Mouse (Mus musculus) neural tube, embryonic 10.5 days (tissue): ENCODE data around the gene Nt5dc2.

Experiments used
- DNase-seq: peaks from one replicate; pipeline ENCODE4 v3.0.0-alpha.2; 2017; ENCODE audit warnings: low spot score; ENCODE audit errors: extremely low spot score

The Nt5dc2 gene

DNA sequence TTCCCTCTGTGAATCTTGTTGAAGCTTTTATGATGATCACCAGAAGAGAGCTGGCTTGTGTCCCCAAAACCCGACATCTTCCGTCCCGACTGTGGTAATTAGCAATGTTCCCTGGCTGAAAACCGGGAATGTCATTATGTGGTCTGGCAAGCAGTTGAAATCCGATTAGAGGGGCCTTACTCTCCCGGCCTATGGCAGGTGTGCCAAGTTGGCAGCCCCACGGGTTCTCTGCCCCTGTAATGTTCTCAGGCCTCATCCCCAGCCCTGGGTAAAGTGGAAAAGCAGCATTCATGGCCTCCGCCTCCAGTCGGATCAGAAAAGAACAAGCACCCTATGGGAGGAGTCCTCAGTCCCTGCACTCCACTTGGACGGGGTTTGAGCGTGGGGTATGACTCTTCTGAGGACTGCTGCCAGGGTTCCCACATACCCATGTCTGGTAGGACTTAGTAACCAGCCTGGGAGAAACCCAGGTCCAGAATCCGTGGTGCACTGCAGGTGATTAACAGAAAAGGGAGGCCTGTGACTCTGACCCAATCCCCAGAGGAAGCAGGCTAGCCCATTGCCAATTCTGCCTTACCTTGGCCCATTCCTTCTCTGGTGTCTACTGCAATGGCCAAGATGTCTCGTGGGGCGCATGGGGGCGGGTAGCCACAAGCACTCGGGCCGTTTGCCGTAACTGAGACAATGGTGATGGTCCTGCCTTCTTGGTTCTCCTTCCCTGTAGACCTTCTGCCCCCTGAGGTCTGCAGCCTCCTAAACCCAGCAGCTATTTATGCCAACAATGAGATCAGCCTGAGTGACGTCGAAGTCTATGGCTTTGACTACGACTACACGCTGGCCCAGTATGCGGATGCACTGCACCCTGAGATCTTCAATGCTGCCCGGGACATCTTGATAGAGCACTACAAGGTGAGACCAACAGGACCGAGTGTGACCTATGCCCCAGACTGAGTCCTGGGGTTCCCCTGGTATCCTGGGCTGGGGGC lies 3.5 kb downstream of the Nt5dc2 start:
- no peak for DNase-seq

DNA sequence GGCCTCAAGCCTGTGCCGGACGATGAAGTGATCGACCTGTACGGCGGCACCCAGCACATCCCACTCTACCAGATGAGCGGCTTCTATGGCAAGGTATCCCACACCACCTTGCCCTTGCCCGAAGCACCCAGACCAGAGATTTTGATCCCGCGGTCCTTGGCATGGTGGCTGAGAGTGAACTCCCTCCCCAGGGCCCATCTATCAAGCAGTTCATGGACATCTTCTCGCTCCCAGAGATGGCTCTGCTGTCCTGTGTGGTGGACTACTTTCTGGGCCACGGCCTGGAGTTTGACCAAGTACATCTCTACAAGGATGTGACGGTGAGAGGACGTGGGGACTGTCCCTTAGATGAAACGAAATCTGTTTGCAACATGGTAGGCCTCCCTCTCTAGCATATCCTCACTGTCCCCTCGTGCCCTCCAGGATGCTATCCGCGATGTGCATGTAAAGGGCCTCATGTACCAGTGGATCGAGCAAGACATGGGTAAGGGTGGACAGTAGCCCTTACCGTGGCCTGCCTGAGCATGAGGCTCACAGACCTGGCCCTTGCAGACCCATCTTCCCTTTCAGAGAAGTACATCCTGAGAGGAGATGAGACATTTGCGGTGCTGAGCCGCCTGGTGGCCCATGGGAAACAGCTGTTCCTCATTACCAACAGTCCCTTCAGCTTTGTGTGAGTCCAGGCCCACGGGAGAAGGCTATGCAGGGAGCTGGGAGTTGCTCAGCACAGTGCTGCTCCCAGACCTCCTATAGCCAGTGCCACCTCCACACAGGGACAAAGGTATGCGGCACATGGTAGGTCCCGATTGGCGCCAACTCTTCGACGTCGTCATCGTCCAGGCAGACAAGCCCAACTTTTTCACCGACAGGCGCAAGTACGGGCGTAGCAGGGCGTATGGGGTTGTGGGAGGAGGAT lies 4.9 kb downstream of the Nt5dc2 start:
- DNase-seq = no peak

DNA sequence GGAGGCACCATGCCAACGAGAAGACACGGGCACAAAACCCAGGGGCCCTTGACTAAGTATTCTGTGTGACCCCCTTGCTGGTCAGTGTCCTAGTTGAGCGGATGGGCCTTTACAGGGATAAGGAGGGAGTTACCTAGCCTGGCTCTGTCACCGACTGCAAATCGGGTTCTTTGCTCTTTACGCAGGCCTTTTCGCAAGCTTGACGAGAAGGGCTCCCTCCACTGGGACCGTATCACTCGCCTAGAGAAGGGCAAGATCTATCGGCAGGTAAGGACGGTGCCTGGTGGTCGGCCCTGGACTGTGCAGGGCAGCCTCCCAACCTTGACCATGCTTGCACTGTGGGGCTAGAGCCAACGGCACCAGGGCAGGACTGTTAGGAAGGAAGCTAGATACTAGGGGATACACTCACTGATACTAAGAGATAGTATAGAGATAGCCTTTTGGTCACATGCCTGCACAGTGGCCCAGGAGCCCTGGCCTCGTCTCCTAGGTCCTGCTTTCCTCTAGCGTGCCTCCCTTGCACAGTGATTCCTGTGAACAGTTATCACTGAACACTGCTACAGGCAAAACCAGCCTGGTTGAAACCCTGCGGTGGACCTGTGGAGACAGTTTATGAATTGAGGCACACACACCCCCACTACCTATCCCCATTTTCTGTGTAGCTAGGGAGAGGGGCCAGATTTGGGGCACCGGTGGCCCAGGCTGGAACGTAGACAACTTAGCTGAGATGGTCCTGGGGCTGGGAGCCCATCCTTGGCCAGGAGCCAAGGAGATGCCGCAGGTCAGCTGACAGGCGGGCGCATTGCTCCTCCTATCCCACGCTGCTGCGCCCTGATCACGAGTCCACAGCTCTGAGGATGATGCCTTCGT lies 5.8 kb downstream of the Nt5dc2 start:
- DNase-seq = no peak

DNA sequence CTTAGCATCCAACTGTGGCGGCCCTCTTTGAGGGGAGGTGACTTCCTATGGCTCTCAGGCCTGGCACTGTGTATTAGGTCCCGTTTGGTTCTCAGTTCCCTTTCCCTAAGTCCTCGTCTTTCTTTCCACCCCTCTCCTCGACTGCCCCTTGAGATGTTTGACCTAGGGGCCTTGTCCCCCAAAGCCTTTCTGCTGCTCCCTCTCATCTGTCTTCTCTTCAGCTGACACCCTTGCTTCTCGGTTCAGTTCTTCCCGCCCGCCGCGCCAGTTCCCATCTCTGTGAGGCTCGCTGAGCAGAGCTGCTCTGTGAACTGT lies 6.4 kb downstream of the Nt5dc2 start:
- DNase-seq = no peak

DNA sequence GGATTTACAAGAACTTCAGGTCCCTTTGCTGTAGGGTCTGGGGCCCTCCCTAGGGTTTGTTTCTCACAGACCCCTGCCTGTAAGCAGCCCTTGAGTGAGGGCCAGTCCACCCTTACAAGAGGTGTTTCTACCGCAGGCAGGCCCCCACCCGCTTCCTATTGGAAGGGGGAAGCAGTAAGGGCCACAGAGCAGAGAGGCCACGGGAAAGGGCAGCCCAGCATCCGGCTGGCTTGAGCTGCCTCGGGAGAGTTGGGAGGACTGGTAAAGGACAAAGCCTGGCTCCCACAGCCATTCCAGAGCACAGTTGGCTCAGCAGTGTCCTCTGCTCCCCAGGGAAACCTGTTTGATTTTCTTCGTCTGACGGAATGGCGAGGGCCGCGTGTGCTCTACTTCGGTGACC lies 6.9 kb downstream of the Nt5dc2 start:
- DNase-seq = no peak

DNA sequence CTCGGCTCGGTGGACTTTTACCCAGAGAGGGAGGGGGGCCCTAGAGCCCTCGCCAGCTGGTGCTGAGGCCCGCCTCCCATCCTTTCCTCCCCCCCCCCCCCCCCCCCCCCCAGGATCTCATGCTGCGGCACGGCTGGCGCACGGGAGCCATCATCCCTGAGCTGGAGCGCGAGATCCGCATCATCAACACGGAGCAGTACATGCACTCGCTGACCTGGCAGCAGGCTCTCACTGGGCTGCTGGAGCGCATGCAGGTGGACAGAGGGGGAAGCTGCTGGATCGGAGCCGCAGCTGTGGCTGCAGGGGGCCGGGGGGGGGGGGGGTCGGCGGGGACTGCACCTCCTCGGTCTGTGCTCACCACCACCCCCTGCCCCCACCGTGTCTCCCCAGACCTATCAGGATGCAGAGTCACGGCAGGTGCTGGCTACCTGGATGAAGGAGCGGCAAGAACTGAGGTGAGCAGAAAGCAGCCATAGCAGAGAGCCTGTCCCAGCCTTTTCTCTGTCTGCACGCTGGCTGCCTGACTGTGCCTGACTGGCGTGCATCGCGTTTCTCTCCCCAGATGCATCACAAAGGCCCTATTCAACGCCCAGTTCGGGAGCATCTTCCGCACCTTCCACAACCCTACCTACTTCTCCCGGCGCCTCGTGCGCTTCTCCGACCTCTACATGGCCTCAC lies 7.5 kb downstream of the Nt5dc2 start:
- DNase-seq = no peak

DNA sequence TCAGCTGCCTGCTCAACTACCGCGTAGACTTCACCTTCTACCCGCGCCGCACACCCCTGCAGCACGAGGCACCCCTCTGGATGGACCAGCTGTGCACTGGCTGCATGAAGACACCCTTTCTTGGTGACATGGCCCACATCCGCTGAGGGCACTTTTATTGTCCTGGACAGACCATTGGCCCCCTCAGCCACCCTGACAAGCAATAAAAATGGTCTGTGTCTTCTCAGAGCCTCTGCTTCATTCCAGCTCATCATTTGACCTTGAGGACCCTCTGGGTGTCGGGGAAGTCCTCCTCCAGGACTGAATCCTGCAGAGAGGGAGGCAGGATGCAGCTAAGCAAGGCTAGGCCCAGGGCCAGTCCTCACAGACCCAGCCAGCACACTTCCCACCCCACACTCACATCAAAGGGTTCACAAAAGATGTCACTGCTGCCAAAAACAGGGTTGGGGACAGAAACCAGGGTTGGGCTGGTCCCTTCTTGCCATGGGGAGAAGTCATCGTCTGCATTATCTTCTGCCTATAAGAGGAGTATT lies 8.1 kb downstream of the Nt5dc2 start:
- no peak for DNase-seq

DNA sequence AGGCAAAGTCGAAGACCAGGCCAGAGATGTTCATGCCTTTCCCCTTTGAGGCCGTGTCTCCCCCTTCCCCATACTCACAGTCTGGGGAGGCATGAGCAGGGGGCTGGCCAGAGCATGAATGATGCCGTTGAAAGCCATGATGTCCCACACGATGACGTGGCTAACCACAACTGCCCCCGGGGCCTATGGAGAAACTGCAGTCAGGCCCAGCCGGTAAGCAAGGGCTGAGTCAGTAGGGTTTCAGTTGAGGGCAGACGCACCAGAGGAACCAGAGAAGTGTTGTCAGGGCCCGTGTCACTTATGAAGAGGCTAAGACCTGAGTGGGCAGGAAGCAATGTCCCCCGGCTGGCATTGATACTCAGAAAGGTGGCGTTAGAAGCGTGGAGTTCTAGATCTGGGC lies 8.8 kb downstream of the Nt5dc2 start:
- DNase-seq = no peak

DNA sequence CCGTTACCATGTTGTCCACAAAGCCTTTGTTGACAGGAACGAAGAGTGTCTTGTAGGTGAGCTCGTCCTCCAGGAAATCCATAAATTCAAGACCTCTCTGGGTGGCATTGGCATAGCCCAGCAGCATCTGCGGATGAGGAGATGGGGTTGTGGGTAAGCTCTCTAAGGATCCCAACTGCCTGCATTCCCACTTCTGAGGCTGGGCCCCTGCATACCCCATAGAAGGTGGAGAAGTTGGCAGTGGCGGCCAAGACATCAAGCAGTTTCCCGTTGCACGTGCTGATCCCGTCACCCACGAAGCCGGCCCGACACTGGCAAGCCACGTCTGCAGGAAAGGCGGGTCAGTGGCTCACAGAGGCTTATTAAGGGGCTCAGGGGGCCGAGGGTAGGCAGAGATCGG lies 9.3 kb downstream of the Nt5dc2 start:
- no peak for DNase-seq

DNA sequence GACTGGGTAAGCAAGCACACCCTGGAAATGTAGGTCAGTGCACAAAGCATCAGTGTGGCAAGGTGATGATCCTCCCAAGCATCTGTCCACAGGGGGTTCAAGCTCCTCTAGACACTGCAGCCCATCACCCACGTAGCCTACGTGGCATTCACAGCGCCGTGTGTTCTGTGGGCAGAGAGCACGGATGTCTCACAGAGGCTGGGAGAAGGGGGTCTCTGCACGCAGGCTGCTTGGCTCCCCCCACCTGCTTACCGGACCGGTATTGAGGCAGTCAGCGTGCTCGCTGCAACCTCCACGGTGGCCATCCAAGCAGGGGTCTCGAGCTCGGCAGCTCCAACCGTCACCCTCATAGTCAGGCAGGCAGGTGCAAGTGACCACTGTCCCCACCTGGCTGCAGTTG lies 10.2 kb downstream of the Nt5dc2 start:
- no peak for DNase-seq

DNA sequence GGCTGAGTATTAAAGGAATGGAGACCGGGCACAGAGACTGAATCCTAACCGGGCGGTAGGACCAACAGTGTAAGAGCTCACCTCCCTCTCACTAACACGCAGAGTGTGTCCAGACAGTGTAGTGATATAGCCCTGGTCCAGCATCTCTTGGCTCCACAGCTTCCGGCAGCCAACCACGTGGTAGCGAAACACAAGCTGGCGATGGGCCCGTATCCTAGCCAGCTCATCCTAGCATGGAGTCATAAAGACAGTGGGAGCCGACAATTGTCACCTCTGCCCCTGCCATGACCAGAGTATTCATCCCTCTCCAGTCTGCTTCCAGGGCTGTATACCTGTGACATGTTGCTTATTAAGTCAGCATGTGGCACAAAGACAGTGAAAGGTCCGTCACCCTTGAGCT lies 14.8 kb downstream of the Nt5dc2 start:
- no peak for DNase-seq

DNA sequence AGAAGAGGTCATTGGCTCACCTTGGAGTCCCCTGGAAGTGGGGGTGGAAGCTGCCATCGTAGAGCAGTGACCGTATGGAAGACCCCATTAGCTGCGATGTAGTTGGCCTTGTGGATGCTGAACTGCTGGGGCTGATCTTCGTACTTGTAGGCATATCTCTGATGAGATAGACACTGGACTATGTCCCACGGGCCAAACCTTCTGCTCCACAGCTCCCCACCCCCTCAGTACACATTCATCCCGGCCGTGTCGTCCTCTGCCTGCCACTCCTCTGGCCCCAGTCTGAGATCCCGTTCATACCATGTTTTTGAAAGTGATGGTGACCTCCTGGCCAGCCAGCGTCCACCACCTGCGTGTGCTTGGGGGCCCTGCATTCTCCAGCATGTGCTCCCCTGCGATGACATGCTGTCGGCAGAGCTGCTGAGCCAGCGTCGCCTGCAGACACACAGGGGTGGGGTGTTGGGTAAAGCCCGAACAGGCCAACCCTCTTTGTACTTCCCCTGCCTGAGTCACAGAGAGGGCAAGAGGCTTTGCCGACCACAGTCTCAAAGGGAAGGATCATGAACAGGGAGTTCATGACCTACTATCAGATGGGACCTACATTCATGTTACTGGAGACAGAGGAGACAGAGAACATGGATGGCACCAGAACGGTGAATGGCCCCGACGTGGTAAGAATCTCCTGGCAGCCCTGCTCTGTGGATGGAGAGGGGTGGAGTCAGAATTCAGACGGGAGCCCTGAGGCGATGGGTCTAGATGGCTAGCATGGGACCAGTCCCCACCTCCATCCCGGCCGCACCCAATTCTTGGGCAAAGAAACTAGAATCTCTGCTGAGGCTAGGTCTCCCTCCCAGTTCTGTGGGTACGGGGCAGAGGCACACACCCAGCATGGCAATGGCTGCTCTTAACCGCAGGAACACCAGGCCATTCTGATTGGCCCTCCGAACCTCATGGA lies 29.6 kb downstream of the Nt5dc2 start:
- no peak for DNase-seq

DNA sequence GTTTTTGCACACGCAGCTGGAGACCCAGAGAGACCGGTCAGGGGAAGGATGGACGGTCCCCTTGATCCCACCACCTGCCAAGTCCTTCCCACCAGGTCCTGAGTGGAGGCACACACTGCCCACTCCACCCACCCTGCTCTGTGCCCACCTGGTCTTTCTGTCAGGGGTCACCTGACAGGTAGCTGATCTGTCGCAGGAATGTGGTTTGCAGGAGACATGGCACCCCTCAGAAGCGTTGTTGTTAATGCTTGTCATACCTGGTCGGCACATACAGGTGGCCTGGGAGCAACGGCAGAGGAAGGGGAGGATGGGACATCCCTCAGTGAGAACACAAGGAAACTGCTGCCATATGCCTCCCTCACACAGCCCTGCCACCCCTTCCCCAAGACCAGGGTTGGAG lies 30.3 kb downstream of the Nt5dc2 start:
- DNase-seq = no peak

DNA sequence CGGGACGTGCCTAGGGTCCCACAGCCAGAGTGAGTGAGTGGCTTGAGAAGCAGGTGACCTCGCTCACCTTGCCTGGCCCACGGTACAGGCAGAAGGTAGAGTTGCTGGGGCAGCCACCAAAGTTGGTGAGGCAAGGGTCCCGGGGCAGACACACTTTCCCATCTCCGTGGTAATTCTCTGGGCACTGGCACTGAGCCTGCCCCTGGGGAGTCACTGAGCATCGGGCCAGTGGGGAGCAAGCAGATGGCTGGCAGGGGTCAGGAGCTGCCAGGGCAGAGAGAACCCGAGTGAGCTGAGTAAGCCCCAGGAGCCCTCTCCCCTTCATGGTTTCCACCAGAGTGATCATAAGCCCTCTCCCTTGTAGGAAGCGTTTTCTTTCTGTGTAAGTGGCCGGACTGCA lies 30.8 kb downstream of the Nt5dc2 start:
- DNase-seq = no peak

DNA sequence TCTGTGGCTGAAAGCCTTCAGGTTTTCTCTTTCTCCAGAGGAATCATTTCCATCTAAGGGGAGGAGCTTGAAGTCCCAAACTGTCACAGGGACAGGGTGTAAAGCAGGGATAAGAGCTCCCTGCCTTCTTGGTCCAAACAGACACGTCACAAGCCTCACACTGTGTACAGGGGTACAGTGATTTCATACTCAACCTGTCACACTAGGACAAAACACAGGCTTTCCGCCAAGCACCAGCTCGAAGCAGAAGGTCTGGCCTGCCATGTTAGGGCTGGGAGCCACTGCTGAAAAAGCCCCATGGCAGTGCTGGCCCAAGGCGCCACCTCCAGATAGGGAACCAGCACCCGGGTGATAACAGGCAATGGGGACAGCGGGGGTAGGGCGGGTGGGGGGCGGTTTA lies 33.2 kb downstream of the Nt5dc2 start:
- DNase-seq = no peak

DNA sequence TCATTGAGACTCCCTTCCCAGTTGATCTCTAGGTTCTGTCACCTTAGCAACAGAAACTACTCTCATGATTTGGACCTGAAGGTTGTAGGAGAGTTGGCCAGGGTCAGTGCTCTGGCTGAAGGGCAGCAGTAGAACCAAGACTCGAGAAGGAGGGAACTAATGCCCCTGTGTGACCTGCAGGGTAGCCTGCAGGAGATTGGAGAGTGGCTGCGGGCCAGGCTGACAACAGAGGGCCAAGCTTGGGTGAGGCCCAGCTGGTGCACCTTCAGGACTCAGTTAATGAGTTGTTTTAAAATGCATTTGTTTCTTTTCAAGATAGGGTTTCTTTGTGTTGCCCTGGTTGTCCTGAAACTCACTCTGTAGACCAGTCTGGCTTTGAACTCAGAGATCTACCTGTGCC lies 34.2 kb downstream of the Nt5dc2 start:
- no peak for DNase-seq

DNA sequence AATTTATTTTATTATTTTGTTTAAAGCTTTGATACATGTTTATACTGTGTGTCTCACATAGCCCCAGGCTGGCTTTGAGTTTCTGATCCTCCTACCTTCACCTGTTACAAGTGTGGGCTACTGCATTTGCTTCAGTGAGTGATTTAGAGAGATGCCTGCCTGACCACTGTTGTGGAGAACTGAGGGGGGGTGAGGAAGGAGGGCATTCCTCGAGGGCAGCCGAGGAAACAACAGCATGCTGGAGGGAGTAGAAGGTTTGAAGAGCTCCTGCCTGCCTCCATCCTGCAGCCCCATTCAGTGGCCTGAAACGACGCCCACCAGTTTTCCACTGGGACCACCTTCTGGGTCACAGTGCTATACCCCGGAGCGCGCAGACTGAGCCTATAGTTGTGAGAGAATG lies 34.6 kb downstream of the Nt5dc2 start:
- no peak for DNase-seq

DNA sequence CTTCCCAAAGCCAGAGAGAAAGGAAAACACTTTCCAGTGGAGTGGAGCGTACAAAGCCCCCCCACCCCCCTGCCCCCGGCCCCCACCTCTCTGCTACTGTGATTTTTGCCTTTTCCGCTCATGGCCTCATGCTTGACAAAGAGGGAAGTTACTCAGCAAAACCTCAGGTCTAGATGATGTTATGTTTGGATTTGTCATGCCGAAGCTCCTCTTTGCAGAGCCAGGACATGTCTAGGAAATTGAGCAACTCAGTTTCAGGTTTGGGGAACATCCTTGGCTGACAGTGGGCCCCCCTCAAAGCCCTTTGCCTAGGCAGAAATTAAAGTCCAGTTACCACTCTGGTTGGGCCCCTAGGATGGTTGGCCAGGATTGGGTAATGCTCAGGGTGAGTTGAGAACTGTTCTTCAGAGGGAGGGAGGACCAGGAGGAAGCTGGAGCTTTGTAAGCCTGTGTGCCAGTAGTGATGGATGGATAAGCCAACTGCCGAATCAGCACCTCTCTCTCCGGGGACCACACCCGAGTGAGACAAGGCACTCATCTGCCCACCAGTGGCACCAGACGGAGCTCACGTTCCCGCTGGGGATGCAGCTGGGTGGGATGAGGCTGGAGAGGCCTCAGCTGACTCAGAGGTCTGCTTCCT lies 35.3 kb downstream of the Nt5dc2 start:
- DNase-seq = no peak

DNA sequence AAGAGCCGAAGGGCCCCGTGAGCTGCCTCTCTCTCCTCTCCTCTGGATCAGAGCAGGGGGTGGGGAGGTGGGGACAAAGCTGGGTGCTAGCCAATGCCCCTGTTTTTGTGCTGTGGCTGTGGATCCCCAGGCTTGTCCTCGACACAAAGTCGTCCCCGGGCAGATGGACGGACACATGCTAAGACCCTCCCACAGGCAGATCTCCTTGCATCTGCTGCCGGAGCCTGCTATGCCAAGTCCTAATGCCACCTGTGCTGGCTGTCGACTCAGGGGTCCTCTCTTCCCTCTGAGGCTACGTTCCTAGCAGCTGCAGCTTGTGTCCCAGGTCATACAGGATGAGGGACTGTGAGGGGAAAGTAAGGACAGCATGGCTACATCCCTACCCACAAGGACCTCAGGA lies 36.0 kb downstream of the Nt5dc2 start:
- no peak for DNase-seq
